Mouse (Mus musculus): Measurements from ENCODE around the gene St3gal3.

St3gal3 gene

DNA sequence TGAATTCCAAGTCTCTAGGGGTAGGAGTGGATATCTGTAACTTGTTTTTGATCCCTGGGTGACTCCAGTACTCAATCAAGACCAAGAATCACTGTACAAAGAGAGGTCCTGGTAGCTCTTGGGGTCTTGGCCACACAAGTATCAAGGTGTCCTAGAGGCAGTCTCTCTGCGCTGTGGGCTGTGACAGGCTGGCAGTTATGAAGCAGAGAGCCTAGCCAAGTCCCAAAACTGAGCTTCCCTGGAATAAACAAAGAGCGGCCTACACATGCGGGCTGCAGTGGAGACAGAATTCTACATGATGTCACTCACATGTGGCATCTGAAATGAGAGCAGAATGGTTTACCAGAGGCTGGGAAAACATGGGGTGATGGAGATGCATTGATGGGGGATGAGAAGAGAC, 111.9 kb downstream of the St3gal3 start:
- no peak for DNase-seq (ENCODE audit: extremely low read depth, low read depth, low spot score)

GRCm38 (mm10) chr4:118022406-118022805, 112.3 kb downstream of the St3gal3 start:
- DNase-seq (ENCODE audit: extremely low read depth, low read depth, low spot score): no peak

DNA sequence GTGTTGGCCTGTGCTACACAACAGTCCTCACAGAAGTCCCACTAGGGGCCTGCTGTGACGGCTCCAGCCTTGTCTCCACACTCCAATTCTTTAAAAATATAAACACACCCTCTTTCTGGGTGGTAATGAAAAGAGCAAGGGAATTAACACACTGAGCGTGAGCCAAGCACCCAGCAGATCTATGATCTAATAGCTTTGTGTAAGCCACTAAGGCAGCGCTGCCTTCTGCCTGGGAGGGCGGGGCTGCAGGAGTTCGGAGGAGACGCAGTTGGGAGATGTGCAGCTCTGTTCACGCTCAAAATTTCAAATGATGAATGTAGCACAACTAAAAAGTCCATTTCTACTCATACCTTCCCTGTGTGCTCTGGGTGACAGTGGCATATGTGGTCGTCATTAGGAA, 115.1 kb downstream of the St3gal3 start:
- DNase-seq (ENCODE audit: extremely low read depth, low read depth, low spot score): no peak

- DNase-seq (ENCODE audit: extremely low read depth, low read depth, low spot score): no peak
These were observed 115.5 kb downstream of the St3gal3 start for GRCm38 (mm10) chr4:118019218-118019617.

DNA sequence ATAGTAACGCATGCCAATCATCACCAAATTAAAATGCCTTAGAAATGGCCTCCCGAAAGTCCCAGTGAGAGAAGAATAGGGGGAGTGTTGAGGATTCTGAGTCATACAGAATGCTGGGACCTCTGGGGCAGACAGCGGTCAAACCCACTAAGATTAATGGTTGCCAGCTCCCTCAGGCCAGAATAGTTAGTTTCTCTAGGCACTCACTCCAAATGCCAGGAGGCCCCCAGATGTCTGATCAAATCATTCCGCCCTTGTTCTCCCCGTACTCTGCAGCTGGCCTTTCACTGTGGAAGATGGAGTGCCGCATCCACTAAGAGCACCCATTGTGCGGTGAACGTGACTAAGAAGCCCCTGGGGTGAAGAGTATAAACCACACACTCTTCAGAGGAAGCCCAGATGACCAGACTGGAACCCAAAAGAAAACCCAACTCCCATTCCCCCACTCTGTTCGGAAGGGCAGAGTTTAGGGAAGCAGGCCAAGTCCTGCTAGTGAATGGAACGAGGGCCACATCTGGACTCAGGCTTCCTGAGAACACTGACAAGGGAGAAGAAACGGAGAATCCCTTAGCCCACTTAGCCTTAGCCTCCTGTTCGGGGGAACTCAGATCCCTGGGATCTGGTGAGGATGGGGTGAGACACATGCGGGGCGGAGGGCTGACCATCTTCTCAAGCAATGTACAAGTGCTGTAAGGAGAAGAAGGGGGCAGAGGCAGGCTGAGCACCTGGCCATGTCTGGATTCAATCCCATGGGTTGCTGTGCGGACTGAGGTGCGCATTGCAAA, 117.5 kb downstream of the St3gal3 start:
- DNase-seq (ENCODE audit: extremely low read depth, low read depth, low spot score): no peak

- no peak for DNase-seq (ENCODE audit: extremely low read depth, low read depth, low spot score)
These were observed 118.3 kb downstream of the St3gal3 start for GRCm38 (mm10) chr4:118016323-118016911.

DNA sequence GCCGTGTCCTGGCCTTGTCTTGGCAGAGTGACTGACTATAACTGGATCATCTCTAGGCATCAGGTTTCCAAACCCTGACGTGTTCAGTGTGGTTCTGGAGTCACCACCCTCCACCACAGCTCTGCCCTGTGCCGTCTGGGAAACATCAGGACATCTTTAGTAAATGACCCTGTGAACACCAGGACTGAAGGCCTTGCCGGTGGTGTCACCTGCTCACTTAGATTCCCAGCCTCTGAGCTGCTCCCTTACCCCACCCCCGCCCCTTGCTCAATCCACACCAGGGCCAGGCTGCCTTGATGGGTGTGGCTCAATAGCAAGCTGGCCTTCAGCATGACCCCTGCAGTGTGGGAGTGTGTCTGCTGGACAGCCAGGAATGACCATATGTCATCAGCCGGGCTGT, 119.1 kb downstream of the St3gal3 start:
- no peak for DNase-seq (ENCODE audit: extremely low read depth, low read depth, low spot score)

- DNase-seq (ENCODE audit: extremely low read depth, low read depth, low spot score): no peak
These were observed 119.6 kb downstream of the St3gal3 start for GRCm38 (mm10) chr4:118015126-118015525.

DNA sequence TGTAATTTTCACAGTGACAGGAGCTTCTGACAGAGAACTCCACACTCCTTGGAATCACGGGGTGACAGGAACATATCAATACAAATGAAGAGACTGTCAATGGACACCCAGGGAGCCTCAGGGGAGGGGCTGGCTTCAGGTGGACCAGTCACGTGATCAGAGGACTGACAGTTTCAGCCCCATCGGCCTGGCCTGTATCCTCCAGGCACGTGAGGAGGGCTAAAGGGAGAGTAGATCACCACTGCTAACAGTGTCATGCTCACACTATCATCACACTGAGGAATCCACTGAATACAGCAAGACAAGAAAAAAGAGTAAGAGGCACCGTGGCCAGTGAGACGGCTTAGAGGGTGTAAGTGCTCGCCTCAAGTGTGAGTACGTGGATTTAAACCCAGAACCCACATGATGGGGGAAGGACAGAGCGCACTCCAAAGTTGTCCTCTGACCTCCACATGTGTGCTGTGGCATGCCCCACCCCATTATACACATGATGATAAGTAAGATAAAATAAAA, 124.0 kb downstream of the St3gal3 start:
- DNase-seq (ENCODE audit: extremely low read depth, low read depth, low spot score): no peak

- no peak for DNase-seq (ENCODE audit: extremely low read depth, low read depth, low spot score)
These were observed 126.2 kb downstream of the St3gal3 start for GRCm38 (mm10) chr4:118008433-118009033.

DNA sequence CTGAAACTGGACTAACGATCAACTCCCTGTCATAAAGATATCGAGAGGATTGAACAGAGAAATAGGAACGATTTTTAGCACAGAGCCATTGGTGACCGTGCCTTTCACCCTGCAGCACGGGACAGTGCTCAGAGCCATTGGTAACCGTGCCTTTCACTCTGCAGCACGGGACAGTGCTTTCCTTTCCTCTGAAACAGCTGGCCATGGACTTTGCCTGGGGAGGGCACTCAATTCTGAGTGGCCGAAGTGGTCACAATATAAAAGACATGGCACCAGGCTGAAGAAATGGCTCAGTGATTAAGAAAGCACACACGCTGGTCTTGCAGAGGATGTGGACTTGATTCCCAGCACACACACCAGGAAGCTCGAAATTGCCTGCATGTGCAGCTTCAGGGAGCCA, 133.4 kb downstream of the St3gal3 start:
- no peak for DNase-seq (ENCODE audit: extremely low read depth, low read depth, low spot score)

- DNase-seq (ENCODE audit: extremely low read depth, low read depth, low spot score): no peak
These were observed 134.0 kb downstream of the St3gal3 start for GRCm38 (mm10) chr4:118000605-118001208.

DNA sequence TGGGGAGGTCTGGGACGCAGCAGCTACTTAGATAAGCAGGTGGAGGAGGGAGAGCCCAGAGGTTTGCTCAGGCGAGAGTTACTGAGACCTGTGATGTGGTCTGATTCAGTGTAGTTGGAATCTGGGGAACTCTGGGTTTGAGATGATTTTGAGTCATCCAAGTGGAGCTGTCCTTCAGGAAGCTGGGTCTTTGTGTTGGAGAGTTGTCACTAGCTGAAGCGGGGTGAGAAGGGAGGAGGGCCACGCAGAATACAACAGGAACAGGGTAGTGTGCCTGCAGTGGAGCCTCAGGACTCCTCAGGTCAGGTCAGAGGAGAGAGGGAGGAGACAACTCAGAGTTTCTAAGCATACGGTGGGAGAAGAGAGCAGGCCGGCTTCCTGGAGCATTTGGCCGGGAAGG, 134.8 kb downstream of the St3gal3 start:
- DNase-seq (ENCODE audit: extremely low read depth, low read depth, low spot score): no peak

DNA sequence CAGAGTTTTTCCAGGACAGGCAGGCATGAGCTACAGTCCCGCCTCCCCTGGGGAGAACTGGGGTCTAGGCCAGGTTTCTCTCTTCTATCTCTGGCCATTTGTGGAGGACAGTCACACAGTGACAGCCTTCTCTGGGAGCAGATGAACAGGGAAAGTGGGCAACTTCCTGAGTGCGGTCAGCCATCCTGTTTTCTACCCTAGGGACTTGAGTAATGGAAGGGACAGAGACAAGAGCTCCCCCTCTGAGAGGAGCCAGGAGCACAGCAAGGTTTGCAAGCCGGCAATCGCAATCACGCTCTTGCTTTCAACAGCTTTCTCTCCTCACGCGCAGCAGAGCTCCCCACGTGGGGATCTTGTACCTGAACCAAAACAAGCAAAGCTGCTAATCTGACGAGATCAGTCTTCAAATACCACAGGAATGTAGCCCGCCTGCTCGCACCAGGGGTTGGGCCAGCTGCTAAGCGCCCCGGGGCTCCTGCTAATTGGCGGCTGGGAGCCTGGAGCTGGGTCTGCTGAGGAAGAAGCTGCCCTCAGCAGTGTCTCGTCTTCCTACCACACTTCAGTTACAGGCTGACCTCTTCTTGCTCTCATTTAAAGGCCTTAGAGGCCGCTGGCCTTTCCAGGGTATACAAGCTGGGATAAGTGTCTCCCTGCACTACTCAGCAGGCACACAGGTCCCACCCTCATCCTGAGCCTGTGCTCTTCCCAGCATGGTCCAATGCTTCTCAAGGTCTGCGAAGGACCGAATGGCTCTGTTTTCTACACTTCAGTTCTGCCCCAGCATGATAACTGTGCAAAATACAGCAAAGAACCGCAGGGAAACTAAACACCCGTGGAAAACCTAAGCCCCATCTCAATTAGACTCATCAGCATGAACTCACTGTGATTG, 137.1 kb downstream of the St3gal3 start:
- peak; percentile 55 for DNase-seq (ENCODE audit: extremely low read depth, low read depth, low spot score)

DNA sequence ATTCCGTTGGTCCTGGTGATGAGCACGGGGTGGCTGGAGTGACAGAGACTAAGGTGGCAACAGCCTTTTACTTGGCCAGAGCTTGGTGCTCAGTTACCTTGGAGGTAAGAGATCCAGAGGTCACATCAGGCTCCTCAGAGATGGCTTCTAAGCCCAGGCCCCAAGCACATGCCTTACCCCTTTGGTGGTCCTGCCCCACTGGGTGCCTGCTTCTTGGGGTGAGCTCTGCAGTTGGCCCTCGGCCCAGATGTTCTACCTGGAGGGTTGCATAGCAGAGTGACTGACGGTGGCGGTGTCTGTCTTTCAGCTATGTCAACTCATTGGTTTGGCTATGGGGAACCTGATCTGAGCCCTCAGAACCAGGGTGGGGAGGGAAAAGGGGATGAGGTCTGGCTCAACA, 138.0 kb downstream of the St3gal3 start:
- DNase-seq (ENCODE audit: extremely low read depth, low read depth, low spot score): no peak

DNA sequence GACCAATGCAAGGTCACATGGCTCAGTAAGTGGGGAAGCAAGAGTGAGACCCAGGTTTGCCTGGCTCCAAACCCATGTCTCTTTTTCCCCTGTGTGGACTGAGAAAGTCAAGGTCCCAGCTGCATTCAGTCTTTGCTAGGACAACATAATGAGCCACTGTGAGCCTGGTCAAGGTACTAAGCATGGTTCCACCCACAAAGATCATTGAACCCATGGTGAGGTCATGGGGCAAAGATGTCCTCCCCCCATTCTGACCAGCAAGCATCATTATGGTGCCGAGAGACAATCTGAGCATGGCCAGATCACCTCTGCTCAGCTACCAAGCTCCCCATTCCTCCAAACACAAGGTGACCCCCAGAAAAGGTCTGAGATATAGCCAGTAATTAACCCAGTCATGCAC, 139.3 kb downstream of the St3gal3 start:
- no peak for DNase-seq (ENCODE audit: extremely low read depth, low read depth, low spot score)

GRCm38 (mm10) chr4:117993421-117993820, 141.3 kb downstream of the St3gal3 start:
- no peak for DNase-seq (ENCODE audit: extremely low read depth, low read depth, low spot score)

- DNase-seq (ENCODE audit: extremely low read depth, low read depth, low spot score): no peak
These were observed 141.8 kb downstream of the St3gal3 start for GRCm38 (mm10) chr4:117992872-117993271.

DNA sequence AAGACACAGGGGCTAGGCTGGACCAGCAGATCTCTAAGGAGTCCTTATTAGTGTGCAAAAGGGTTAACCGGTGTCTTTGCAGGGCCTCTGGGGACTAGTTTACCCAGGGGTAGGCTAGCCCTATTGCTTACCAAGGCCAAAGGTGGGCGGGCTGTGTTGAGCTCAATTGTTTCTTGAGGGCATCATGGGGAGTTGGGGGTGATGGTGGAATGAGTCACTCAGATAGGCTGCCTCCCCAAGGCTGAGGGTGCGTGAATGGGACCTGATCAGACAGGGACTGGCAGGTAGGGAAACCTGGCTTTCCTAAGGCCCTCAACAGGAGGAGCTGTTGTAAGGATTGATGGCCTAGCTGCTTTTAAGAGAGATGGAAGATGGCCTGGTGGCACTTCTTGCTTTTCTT, 142.7 kb downstream of the St3gal3 start:
- no peak for DNase-seq (ENCODE audit: extremely low read depth, low read depth, low spot score)

DNA sequence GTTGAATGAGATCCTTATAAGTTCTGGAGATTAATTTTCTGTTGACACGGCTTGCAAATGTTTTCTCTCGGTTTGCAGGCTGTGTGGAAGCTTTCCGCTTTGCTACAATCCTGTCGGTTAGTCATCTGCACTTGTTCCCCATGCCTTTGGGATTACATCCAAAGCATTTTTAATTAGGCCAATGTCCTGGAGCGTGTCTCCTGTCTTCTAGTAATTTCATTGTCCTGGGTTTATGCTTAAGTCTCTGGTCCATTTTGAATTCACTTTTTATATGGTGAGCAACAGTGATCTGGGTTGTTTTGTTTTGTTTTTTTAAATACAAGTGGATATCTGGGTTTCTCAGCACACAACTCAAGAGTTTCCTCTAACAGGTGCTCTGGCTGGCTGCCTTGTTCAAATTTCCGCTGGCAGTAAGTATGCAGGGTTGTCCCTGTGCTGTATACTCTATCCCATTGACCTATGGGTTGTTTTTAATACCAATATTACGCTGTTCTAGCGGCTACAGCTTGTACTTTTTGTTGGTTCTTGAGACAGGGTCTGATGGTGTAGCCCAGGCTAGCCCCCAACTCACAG, 143.6 kb downstream of the St3gal3 start:
- no peak for DNase-seq (ENCODE audit: extremely low read depth, low read depth, low spot score)

Measured in fat pad, adult 2 months (tissue).